14 mouse cellular contexts compared by ENCODE assay signal in the genomic region with DNA sequence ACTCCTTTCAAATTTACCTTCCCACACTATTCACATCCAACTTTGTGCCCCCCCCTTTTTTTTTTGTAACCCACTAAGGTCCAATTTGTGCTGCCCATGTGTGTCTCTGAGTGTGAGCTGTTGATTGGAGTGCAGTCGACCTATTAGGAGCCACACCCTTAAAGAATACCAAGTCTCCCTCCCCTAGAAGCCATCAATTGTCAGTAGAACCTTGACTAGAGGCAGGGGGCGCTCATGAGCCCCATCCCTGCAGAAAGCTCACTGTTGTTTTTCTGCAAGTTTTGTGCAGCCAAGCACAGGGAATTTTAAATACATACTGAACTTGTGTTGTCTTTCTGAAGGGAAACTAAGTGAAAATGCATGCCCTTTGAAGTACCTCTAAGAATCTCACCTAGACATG. TPM values are rescaled to one million over a fixed set of nuclear protein-coding genes. Genes with fewer than 3 reads are reported as not detected.
DNase-seq lines count a peak whose midpoint lies in the region; ATAC-seq and TF ChIP-seq lines count a peak whose summit lies in the region.
"Had no signal": no experiment of that assay in that cellular context is flagged by ENCODE, and none has a peak within 500 bp of the region (broad histone marks: within the 10 kb centered on the region; RNA-seq: fewer than 3 reads in every experiment).

No protein-coding gene starts in this region.

- no peak overlapping the region for H3K9ac ChIP-seq in heart, postnatal 0 days (replicated peaks; ENCODE audit: low read depth, low read length)
- no peak overlapping the region for H3K9ac ChIP-seq in midbrain, postnatal 0 days (replicated peaks; ENCODE audit: low read length, poor library complexity, severe bottlenecking)
- H3K9ac ChIP-seq in midbrain, embryonic 11.5 days (ENCODE audit: low read length), result no peak overlapping the region
- H3K9ac ChIP-seq in forebrain, embryonic 15.5 days (replicated peaks), result no peak overlapping the region

- H3K4me1 ChIP-seq in heart, postnatal 0 days (ENCODE audit: control insufficient read depth, insufficient read depth), result no peaks in the 10 kb centered on the region
- no peaks in the 10 kb centered on the region for H3K4me1 ChIP-seq in midbrain, postnatal 0 days (ENCODE audit: insufficient read depth, low read length)
- no peaks in the 10 kb centered on the region for H3K4me1 ChIP-seq in midbrain, embryonic 11.5 days (ENCODE audit: control insufficient read depth, insufficient read depth, low read length)
- no peaks in the 10 kb centered on the region for H3K4me1 ChIP-seq in bone marrow, adult 2 months (ENCODE audit: control insufficient read depth, insufficient read depth, low read length)
- no peaks in the 10 kb centered on the region for H3K4me1 ChIP-seq in forebrain, embryonic 15.5 days

- H3K36me3 ChIP-seq in heart, postnatal 0 days (replicated peaks; ENCODE audit: control insufficient read depth, insufficient read depth, low read length), result no peaks in the 10 kb centered on the region
- no peaks in the 10 kb centered on the region for H3K36me3 ChIP-seq in midbrain, postnatal 0 days (ENCODE audit: insufficient read depth, low read length)
- H3K36me3 ChIP-seq in midbrain, embryonic 11.5 days (ENCODE audit: control insufficient read depth, insufficient read depth, low read length), result no peaks in the 10 kb centered on the region
- no peaks in the 10 kb centered on the region for H3K36me3 ChIP-seq in forebrain, embryonic 15.5 days

- no peaks in the 10 kb centered on the region for H3K9me3 ChIP-seq in heart, postnatal 0 days (replicated peaks; ENCODE audit: control insufficient read depth, low read length)
- no peaks in the 10 kb centered on the region for H3K9me3 ChIP-seq in midbrain, postnatal 0 days (ENCODE audit: low read length)
- no peaks in the 10 kb centered on the region for H3K9me3 ChIP-seq in midbrain, embryonic 11.5 days (ENCODE audit: control insufficient read depth, low read length)
- no peaks in the 10 kb centered on the region for H3K9me3 ChIP-seq in forebrain, embryonic 15.5 days

- no peak for ATAC-seq in heart, postnatal 0 days (ENCODE audit: insufficient read depth, low read depth)
- ATAC-seq in midbrain, postnatal 0 days (ENCODE audit: low FRiP score), result no peak
- ATAC-seq in midbrain, embryonic 11.5 days (ENCODE audit: low FRiP score), result no peak
- no peak for ATAC-seq in forebrain, embryonic 15.5 days (replicated peaks)
- ATAC-seq: intestine, embryonic 16.5 days; midbrain, embryonic 16.5 days had no signal

- WGBS in heart, postnatal 0 days, result 15% methylated on average over 2 of the region's 2 CpGs
- 10% methylated on average over 2 of the region's 2 CpGs for WGBS in midbrain, postnatal 0 days
- 21% methylated on average over 2 of the region's 2 CpGs for WGBS in midbrain, embryonic 11.5 days
- WGBS in bone marrow, adult 2 months, result 2% methylated on average over 2 of the region's 2 CpGs
- 11% methylated on average over 2 of the region's 2 CpGs for WGBS in forebrain, embryonic 15.5 days

- H3K27ac ChIP-seq in heart, postnatal 0 days (ENCODE audit: low read depth), result no peak overlapping the region
- no peak overlapping the region for H3K27ac ChIP-seq in midbrain, postnatal 0 days (ENCODE audit: low read depth, low read length)
- H3K27ac ChIP-seq in midbrain, embryonic 11.5 days (ENCODE audit: low read depth, low read length), result no peak overlapping the region
- H3K27ac ChIP-seq in bone marrow, adult 2 months (ENCODE audit: control insufficient read depth, insufficient read depth, low read depth, low read length, poor library complexity), result no peak overlapping the region
- H3K27ac ChIP-seq in forebrain, embryonic 15.5 days (replicated peaks), result no peak overlapping the region

- no peak overlapping the region for H3K4me2 ChIP-seq in heart, postnatal 0 days (ENCODE audit: low read depth, low read length)
- H3K4me2 ChIP-seq in midbrain, postnatal 0 days (ENCODE audit: low read depth, low read length, poor library complexity, severe bottlenecking), result no peak overlapping the region
- no peak overlapping the region for H3K4me2 ChIP-seq in midbrain, embryonic 11.5 days
- H3K4me2 ChIP-seq in forebrain, embryonic 15.5 days (replicated peaks), result no peak overlapping the region

- TF ChIP-seq CTCF in heart, postnatal 0 days (IDR thresholded peaks at IDR 0.05; ENCODE audit: low read depth), result peak; percentile 42
- TF ChIP-seq CTCF in midbrain, postnatal 0 days (IDR thresholded peaks at IDR 0.05), result peak; percentile 46
- TF ChIP-seq CTCF in bone marrow, adult 2 months (IDR thresholded peaks at IDR 0.05; ENCODE audit: control insufficient read depth, insufficient read depth, low read length), result peak; percentile 26; the same call in 1 of the 2 replicates

- no peak for TF ChIP-seq EP300 in heart, postnatal 0 days (IDR thresholded peaks at IDR 0.05; ENCODE audit: low read depth)

- no peak for TF ChIP-seq POLR2A in bone marrow, adult 2 months (IDR thresholded peaks at IDR 0.05; ENCODE audit: borderline replicate concordance, control insufficient read depth, low read depth, low read length)

- no peak for DNase-seq in heart, postnatal 0 days (ENCODE audit: low spot score)
- DNase-seq in heart, postnatal 10 days, result no peak
- DNase-seq in midbrain, postnatal 0 days (ENCODE audit: low spot score), result no peak
- no peak for DNase-seq in midbrain, embryonic 11.5 days (ENCODE audit: low spot score, missing footprints)
- peak; percentile 38 for DNase-seq in retina, postnatal 1 day
- no peak for DNase-seq in left cerebral cortex, adult 9 months (ENCODE audit: low spot score in 2 of 2)
- DNase-seq: cerebellum, adult 9-11 months had no signal

- no peaks in the 10 kb centered on the region for H3K27me3 ChIP-seq in heart, postnatal 0 days (ENCODE audit: control insufficient read depth, insufficient read depth, low read length)
- H3K27me3 ChIP-seq in midbrain, postnatal 0 days (ENCODE audit: insufficient read depth, low read length), result no peaks in the 10 kb centered on the region
- H3K27me3 ChIP-seq in midbrain, embryonic 11.5 days (ENCODE audit: control insufficient read depth, insufficient read depth, low read length), result no peaks in the 10 kb centered on the region
- no peaks in the 10 kb centered on the region for H3K27me3 ChIP-seq in forebrain, embryonic 15.5 days

- no peak overlapping the region for H3K4me3 ChIP-seq in heart, postnatal 0 days (ENCODE audit: low read depth, low read length)
- no peak overlapping the region for H3K4me3 ChIP-seq in midbrain, postnatal 0 days (ENCODE audit: low read depth, low read length)
- no peak overlapping the region for H3K4me3 ChIP-seq in midbrain, embryonic 11.5 days (ENCODE audit: low read depth, low read length)
- H3K4me3 ChIP-seq in bone marrow, adult 2 months (replicated peaks; ENCODE audit: control insufficient read depth, low read depth, low read length), result no peak overlapping the region
- no peak overlapping the region for H3K4me3 ChIP-seq in forebrain, embryonic 15.5 days
- H3K4me3 ChIP-seq: erythroblast, embryonic 14.5 days had no signal

- intact Hi-C loops in heart, postnatal 10 days (cut with DNase I), result no loop called here

RNA-seq across cellular contexts. Expression of a gene that starts 1.9 kb away (rescaled TPM):
- 2.7 TPM in 1 of 2 replicates, not detected in the other for total RNA-seq in heart, postnatal 0 days (2014; rRNA removed; ENCODE audit: low replicate concordance)
- 1.9 and 2.0 TPM in 2 replicates for polyA plus RNA-seq in heart, postnatal 0 days (2015; fragmentation: Nextera tagmentation; extraction: Ambion mirVana)
- under 1 TPM; 0.43 to 0.69 TPM for total RNA-seq in heart, postnatal 10 days (2021)
- total RNA-seq in midbrain, postnatal 0 days (2014; rRNA removed), result not detected in 2 replicates
- 0.25 and 0.38 TPM in 2 replicates for polyA plus RNA-seq in midbrain, postnatal 0 days (2015; fragmentation: Nextera tagmentation; extraction: Ambion mirVana)
- 1.9 and 2.4 TPM in 2 replicates for polyA plus RNA-seq in midbrain, embryonic 11.5 days (2014; fragmentation: Nextera tagmentation; extraction: Ambion mirVana)
- polyA plus RNA-seq in bone marrow, adult 2 months (2011; ENCODE audit: insufficient read depth, insufficient read length, low replicate concordance, missing spikeins), result not detected in 2 replicates
- 0.34 and 0.64 TPM in 2 replicates for polyA plus RNA-seq in forebrain, embryonic 15.5 days (2015; fragmentation: Nextera tagmentation; extraction: Ambion mirVana)
- total RNA-seq: heart, adult 8-10 months had no signal
- polyA plus RNA-seq: erythroblast, embryonic 14.5 days; midbrain, embryonic 16.5 days had no signal

RNA-seq across cellular contexts. Expression of a gene that starts 31.6 kb away (rescaled TPM):
- total RNA-seq in heart, postnatal 0 days (2014; rRNA removed; ENCODE audit: low replicate concordance), result 19.1 and 21.7 TPM in 2 replicates
- polyA plus RNA-seq in heart, postnatal 0 days (2015; fragmentation: Nextera tagmentation; extraction: Ambion mirVana), result 17.2 and 19.1 TPM in 2 replicates
- 1 to 10 TPM; 7.9 to 8.3 TPM for total RNA-seq in heart, postnatal 10 days (2021)
- 1.1 and 3.8 TPM in 2 replicates for total RNA-seq in midbrain, postnatal 0 days (2014; rRNA removed)
- polyA plus RNA-seq in midbrain, postnatal 0 days (2015; fragmentation: Nextera tagmentation; extraction: Ambion mirVana), result 2.0 and 3.0 TPM in 2 replicates
- polyA plus RNA-seq in midbrain, embryonic 11.5 days (2014; fragmentation: Nextera tagmentation; extraction: Ambion mirVana), result 8.5 and 9.0 TPM in 2 replicates
- 3.2 and 4.7 TPM in 2 replicates for polyA plus RNA-seq in bone marrow, adult 2 months (2011; ENCODE audit: insufficient read depth, insufficient read length, low replicate concordance, missing spikeins)
- 3.7 and 4.3 TPM in 2 replicates for polyA plus RNA-seq in forebrain, embryonic 15.5 days (2015; fragmentation: Nextera tagmentation; extraction: Ambion mirVana)

RNA-seq across cellular contexts. Expression of a gene that starts 35.3 kb away (rescaled TPM):
- total RNA-seq in heart, postnatal 0 days (2014; rRNA removed; ENCODE audit: low replicate concordance), result not detected in 2 replicates
- polyA plus RNA-seq in heart, postnatal 0 days (2015; fragmentation: Nextera tagmentation; extraction: Ambion mirVana), result not detected in 2 replicates
- total RNA-seq in heart, postnatal 10 days (2021), result not detected
- total RNA-seq in midbrain, postnatal 0 days (2014; rRNA removed), result not detected in 2 replicates
- not detected in 2 replicates for polyA plus RNA-seq in midbrain, postnatal 0 days (2015; fragmentation: Nextera tagmentation; extraction: Ambion mirVana)
- polyA plus RNA-seq in midbrain, embryonic 11.5 days (2014; fragmentation: Nextera tagmentation; extraction: Ambion mirVana), result not detected in 2 replicates
- polyA plus RNA-seq in bone marrow, adult 2 months (2011; ENCODE audit: insufficient read depth, insufficient read length, low replicate concordance, missing spikeins), result not detected in 2 replicates
- polyA plus RNA-seq in forebrain, embryonic 15.5 days (2015; fragmentation: Nextera tagmentation; extraction: Ambion mirVana), result not detected in 2 replicates
- total RNA-seq: heart, adult 8-10 months had no signal
- polyA plus RNA-seq: erythroblast, embryonic 14.5 days; intestine, embryonic 16.5 days; limb, embryonic 11.5 days; midbrain, embryonic 16.5 days had no signal
